Mouse (Mus musculus) ES-Bruce4 (cell line): Measurements from ENCODE around the gene D6Ertd527e. TPM values are rescaled to one million over a fixed set of nuclear protein-coding genes. Genes with fewer than 3 reads are reported as not detected.

ENCODE experiments used
- H3K27ac ChIP-seq: 2 replicates; pipeline ENCODE4 v1.5.1; 2012; ENCODE audit warnings: low read length, inconsistent platforms; ENCODE audit not compliant: insufficient read depth
- H3K27me3 ChIP-seq: 2 replicates; pipeline ENCODE4 v1.6.1; 2012; ENCODE audit warnings: mild to moderate bottlenecking, low read length, inconsistent platforms; ENCODE audit not compliant: control insufficient read depth, poor library complexity, insufficient read depth, severe bottlenecking
- H3K36me3 ChIP-seq: 2 replicates; pipeline ENCODE4 v1.6.1; 2012; ENCODE audit warnings: inconsistent platforms, mild to moderate bottlenecking, low read length, moderate library complexity; ENCODE audit not compliant: control insufficient read depth, poor library complexity, insufficient read depth, severe bottlenecking
- H3K4me1 ChIP-seq: one replicate; pipeline ENCODE4 v1.8.1; 2011; ENCODE audit warnings: low read length; ENCODE audit not compliant: control insufficient read depth, insufficient read depth
- H3K4me3 ChIP-seq: 2 replicates; pipeline ENCODE4 v1.5.1; 2011; ENCODE audit warnings: low read depth, mild to moderate bottlenecking, low read length
- H3K9ac ChIP-seq: 2 replicates; pipeline ENCODE4 v1.6.1; 2012; ENCODE audit warnings: low read depth, mild to moderate bottlenecking, inconsistent platforms; ENCODE audit not compliant: poor library complexity, severe bottlenecking
- H3K9me3 ChIP-seq: replicated peaks from 2 replicates; pipeline ENCODE4 v1.6.1; 2012; ENCODE audit warnings: mild to moderate bottlenecking, low read length, inconsistent platforms; ENCODE audit not compliant: control insufficient read depth, poor library complexity, insufficient read depth, severe bottlenecking
- CTCF ChIP-seq: IDR thresholded peaks from one replicate; pipeline ENCODE4 v1.8.1; 2011; ENCODE audit warnings: low read depth, low read length
- EP300 ChIP-seq: IDR thresholded peaks from 2 replicates; pipeline ENCODE4 v1.6.1; 2011; ENCODE audit warnings: low read depth, low read length; ENCODE audit not compliant: insufficient read depth
- POLR2A ChIP-seq: IDR thresholded peaks from one replicate; pipeline ENCODE4 v1.8.1; 2011; ENCODE audit warnings: low read length; ENCODE audit not compliant: insufficient read depth
- polyA plus RNA-seq: library from polyadenylated mRNA; stranded (reverse); fragments of >200 nt; gene quantifications from 2 replicates; pipeline ENCODE4 v1.2.4, GENCODE M21; 2011; ENCODE audit warnings: low read depth; ENCODE audit not compliant: missing spikeins, insufficient read depth, insufficient read length

The D6Ertd527e gene
- polyA plus RNA-seq, result 0.37 and 0.61 TPM in 2 replicates

- Histone ChIP-seq H3K9me3 (no peaks in the 10 kb centered on the region), H3K36me3 (no peaks in the 10 kb centered on the region), H3K27ac (no peak within 1 kb of the TSS)
Observed at GRCm38 (mm10) chr6:87104123-87104796, at the start of gene D6Ertd527e. Gene D6Ertd527e (plus strand): TSS chr6:87104746.

GRCm38 (mm10) chr6:87059754-87060153 is 44.8 kb upstream of the D6Ertd527e start:
- no peak overlapping the region for H3K9ac ChIP-seq
- H3K27me3 ChIP-seq, result no peaks in the 10 kb centered on the region
- no peaks in the 10 kb centered on the region for H3K9me3 ChIP-seq
- H3K36me3 ChIP-seq, result no peaks in the 10 kb centered on the region; the same call in 1 of the 2 replicates
- H3K4me3 ChIP-seq, result no peak overlapping the region
- no peaks in the 10 kb centered on the region for H3K4me1 ChIP-seq
- TF ChIP-seq POLR2A, result no peak
- no peak for TF ChIP-seq EP300
- no peak for TF ChIP-seq CTCF
- no peak overlapping the region for H3K27ac ChIP-seq

More at GRCm38 (mm10) chr6:87104123-87104796, at the start of gene D6Ertd527e:
- no peaks in the 10 kb centered on the region for H3K27me3 ChIP-seq
- H3K4me3 ChIP-seq, result no peak within 1 kb of the TSS
- H3K9ac ChIP-seq, result no peak within 1 kb of the TSS
- TF ChIP-seq EP300 (no peak), CTCF (no peak)
- no peaks in the 10 kb centered on the region for H3K4me1 ChIP-seq

- Histone ChIP-seq H3K36me3 (peaks cover 3% of the 10 kb centered on the region), H3K9me3 (no peaks in the 10 kb centered on the region), H3K27ac (no peak overlapping the region), H3K4me3 (no peak overlapping the region), H3K27me3 (no peaks in the 10 kb centered on the region), H3K4me1 (no peaks in the 10 kb centered on the region), H3K9ac (no peak overlapping the region)
- TF ChIP-seq CTCF (no peak), EP300 (no peak), POLR2A (no peak)
Observed at GRCm38 (mm10) chr6:87063586-87063985, 41.0 kb upstream of the D6Ertd527e start.

GRCm38 (mm10) chr6:87068209-87068608 is 36.3 kb upstream of the D6Ertd527e start:
- Histone ChIP-seq H3K36me3 (peaks cover 3% of the 10 kb centered on the region), H3K4me1 (no peaks in the 10 kb centered on the region), H3K9me3 (no peaks in the 10 kb centered on the region), H3K27me3 (no peaks in the 10 kb centered on the region), H3K27ac (no peak overlapping the region), H3K9ac (no peak overlapping the region), H3K4me3 (no peak overlapping the region)
- TF ChIP-seq CTCF (no peak), EP300 (no peak), POLR2A (no peak)

- peaks cover 3% of the 10 kb centered on the region for H3K36me3 ChIP-seq
- H3K9me3 ChIP-seq, result no peaks in the 10 kb centered on the region
- H3K27ac ChIP-seq, result no peak overlapping the region; the same call in 1 of the 2 replicates
- H3K4me1 ChIP-seq, result no peaks in the 10 kb centered on the region
- H3K9ac ChIP-seq, result no peak overlapping the region
- no peak overlapping the region for H3K4me3 ChIP-seq
- TF ChIP-seq CTCF, result no peak
- H3K27me3 ChIP-seq, result no peaks in the 10 kb centered on the region
Observed at GRCm38 (mm10) chr6:87069195-87069900, 35.2 kb upstream of the D6Ertd527e start.

GRCm38 (mm10) chr6:87070641-87071040 is 33.9 kb upstream of the D6Ertd527e start:
- no peaks in the 10 kb centered on the region for H3K4me1 ChIP-seq
- no peak overlapping the region for H3K27ac ChIP-seq
- peaks cover 3% of the 10 kb centered on the region for H3K36me3 ChIP-seq
- H3K9ac ChIP-seq, result no peak overlapping the region
- no peaks in the 10 kb centered on the region for H3K9me3 ChIP-seq
- no peaks in the 10 kb centered on the region for H3K27me3 ChIP-seq
- TF ChIP-seq POLR2A (no peak), EP300 (no peak), CTCF (no peak)
- no peak overlapping the region for H3K4me3 ChIP-seq
